Mouse (Mus musculus) hindbrain, embryonic 16.5 days (tissue): ENCODE measurements at regions not wholly inside any gene's neighbourhood (a gene's known extent, or its start where the extent isn't known, plus 50 kb on each side); places are given as distances from the start of the nearest gene placed in this dataset.

ENCODE experiments used
- ATAC-seq: fragments of 200-750 bp; cut with Nextera tagmentation; 2 replicates; pipeline ENCODE4 v1.8.0; 2017; ENCODE audit warnings: moderate TSS enrichment, moderate library complexity
- H3K27ac ChIP-seq: fragments of 300-500 bp; sonication (generic); 2 replicates; pipeline ENCODE4 v1.5.1; 2014; ENCODE audit warnings: low read depth, mild to moderate bottlenecking, control low read depth, low read length, moderate library complexity
- H3K27me3 ChIP-seq: fragments of 300-500 bp; sonication (generic); replicated peaks from 2 replicates; pipeline ENCODE4 v1.6.1; 2014; ENCODE audit warnings: low read length; ENCODE audit not compliant: control insufficient read depth, insufficient read depth
- H3K36me3 ChIP-seq: fragments of 300-500 bp; sonication (generic); 2 replicates; pipeline ENCODE4 v1.6.1; 2014; ENCODE audit warnings: mild to moderate bottlenecking, low read length, moderate library complexity, mixed read lengths; ENCODE audit not compliant: control insufficient read depth, insufficient read depth
- H3K4me1 ChIP-seq: fragments of 300-500 bp; sonication (generic); 2 replicates; pipeline ENCODE4 v1.6.1; 2014; ENCODE audit warnings: low read depth, low read length; ENCODE audit not compliant: control insufficient read depth, insufficient read depth
- H3K4me2 ChIP-seq: fragments of 300-500 bp; sonication (generic); 2 replicates; pipeline ENCODE4 v1.6.1; 2014; ENCODE audit warnings: mild to moderate bottlenecking, low read length, control low read depth, moderate library complexity
- H3K4me3 ChIP-seq: fragments of 300-500 bp; sonication (generic); 2 replicates; pipeline ENCODE4 v1.5.1; 2014; ENCODE audit warnings: mild to moderate bottlenecking, low read length, control low read depth, moderate library complexity
- H3K9ac ChIP-seq: fragments of 300-500 bp; sonication (generic); 2 replicates; pipeline ENCODE4 v1.6.1; 2014; ENCODE audit warnings: low read depth, mild to moderate bottlenecking, control low read depth, low read length, moderate library complexity
- H3K9me3 ChIP-seq: fragments of 300-500 bp; sonication (generic); 2 replicates; pipeline ENCODE4 v1.6.1; 2014; ENCODE audit warnings: mild to moderate bottlenecking, low read length, moderate library complexity; ENCODE audit not compliant: control insufficient read depth
- WGBS: fragments of 180-500 bp; shearing (Covaris S2); extraction: QIAGEN DNeasy Blood & Tissue Kit; methylation state at CpG from one replicate; pipeline ENCODE4 v1.1.7; 2014; 5-methylcytosine and 5-hydroxymethylcytosine counted together

DNA sequence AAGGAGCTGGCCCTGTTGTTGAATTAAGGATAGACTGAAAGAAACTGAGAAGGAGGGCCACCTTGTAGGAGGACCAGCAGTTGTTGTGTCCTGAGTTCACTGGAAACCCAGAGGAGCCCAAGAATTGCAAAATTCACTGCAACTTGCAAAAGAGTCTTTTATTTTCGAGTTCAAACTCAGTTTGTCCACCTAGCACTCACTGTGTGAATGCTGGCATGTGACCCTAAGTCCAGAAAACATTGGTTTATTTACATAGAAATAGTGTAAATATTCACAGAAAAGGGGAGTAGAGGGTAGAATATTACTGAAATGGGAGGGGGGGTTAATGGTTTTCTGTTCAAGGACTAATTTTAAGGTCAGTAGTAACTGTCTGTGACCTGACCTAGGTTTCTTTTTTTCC is 394.7 kb downstream of the 4933405O20Rik start:
- no peaks in the 10 kb centered on the region for H3K36me3 ChIP-seq
- no peak for ATAC-seq
- no peaks in the 10 kb centered on the region for H3K9me3 ChIP-seq
- 50% methylated on average over 1 of the region's 1 CpGs for WGBS
- H3K4me2 ChIP-seq, result no peak overlapping the region
- H3K9ac ChIP-seq, result no peak overlapping the region
- no peak overlapping the region for H3K4me3 ChIP-seq
- no peaks in the 10 kb centered on the region for H3K4me1 ChIP-seq
- H3K27ac ChIP-seq, result no peak overlapping the region
- H3K27me3 ChIP-seq, result no peaks in the 10 kb centered on the region

DNA sequence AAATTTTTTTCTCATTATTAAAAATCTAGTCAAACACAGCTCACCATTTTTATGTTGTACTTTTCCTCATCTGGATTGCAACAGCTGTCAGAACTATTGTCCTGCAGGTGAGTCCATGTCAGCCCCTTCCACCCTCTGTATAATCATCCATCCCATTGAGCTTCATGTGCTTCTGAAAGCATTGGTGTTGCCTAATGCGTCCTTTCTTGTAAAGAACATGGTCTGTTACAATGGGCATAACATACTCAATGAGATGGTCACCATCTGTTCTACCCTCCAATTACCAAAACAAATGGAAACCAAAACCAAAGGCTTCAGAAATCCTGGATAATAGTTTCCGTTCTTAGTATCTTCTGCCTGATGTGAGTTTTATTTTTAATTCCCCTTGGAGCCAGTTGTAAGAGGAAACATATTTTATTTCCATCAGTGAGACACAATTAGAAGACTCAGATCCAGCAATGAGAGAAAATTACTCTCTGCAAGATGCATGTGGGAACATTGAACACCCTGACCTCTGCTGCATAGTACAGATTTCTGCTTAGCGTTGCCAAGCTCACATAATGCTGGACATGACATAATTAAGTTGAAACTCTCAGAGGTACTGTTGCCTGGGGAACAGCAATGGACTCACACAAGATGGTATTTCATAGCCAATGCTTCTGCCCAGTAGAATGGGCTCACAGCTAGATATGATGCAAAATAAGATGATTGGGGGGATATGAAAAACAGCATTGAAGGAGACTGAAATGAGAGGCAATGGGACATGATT is 443.1 kb downstream of the 4933405O20Rik start:
- Histone ChIP-seq H3K9me3 (no peaks in the 10 kb centered on the region), H3K27me3 (no peaks in the 10 kb centered on the region), H3K36me3 (no peaks in the 10 kb centered on the region), H3K27ac (no peak overlapping the region), H3K4me2 (no peak overlapping the region), H3K9ac (no peak overlapping the region), H3K4me1 (no peaks in the 10 kb centered on the region), H3K4me3 (no peak overlapping the region)
- WGBS, result 34% methylated on average over 3 of the region's 3 CpGs
- ATAC-seq, result 0 out of 2 replicates have a peak, but pooled peaks have one; percentile 64

DNA sequence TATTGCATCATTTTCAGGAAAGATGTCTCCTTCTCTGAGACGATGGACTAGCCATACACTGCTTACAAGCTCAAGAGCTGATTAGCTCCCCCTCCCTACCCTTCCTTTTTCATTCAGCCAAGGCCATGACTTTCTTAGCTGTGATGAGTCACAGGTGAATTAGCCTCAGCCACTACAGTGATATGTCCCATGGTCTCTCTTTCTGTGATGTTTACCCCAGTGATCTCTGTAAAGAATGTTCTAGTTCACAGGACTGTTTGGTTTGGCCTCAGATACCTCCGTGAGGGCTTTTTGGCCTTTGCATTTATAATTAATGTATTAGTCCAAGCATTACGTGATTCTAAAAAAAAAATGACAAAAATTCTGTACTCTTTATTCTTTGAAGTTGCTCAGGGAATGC is 452.5 kb downstream of the 4933405O20Rik start:
- no peaks in the 10 kb centered on the region for H3K9me3 ChIP-seq
- H3K36me3 ChIP-seq, result no peaks in the 10 kb centered on the region
- ATAC-seq, result no peak
- no peak overlapping the region for H3K4me3 ChIP-seq
- no peak overlapping the region for H3K27ac ChIP-seq
- H3K9ac ChIP-seq, result no peak overlapping the region
- H3K4me2 ChIP-seq, result no peak overlapping the region
- no peaks in the 10 kb centered on the region for H3K4me1 ChIP-seq
- 80% methylated on average over 3 of the region's 3 CpGs for WGBS
- no peaks in the 10 kb centered on the region for H3K27me3 ChIP-seq

DNA sequence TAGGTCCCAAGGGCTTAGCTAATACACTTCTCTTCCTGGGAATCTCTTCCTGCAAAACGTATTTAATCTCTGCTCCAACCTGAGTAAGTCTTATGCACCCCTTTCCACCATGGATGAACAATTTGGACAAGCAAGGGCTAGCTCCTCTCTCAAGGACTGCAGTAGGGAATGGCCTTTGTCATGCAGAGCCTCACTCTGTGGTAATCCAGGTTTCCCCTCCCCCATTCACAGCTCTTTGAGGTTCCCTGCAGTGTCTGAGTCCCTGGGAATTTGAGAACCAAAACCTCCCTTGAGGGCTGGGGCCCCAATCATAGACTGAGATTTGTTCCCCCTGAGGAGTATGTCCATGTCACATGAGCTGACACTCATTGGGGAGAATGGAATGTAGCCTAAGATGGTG is 442.5 kb upstream of the Ano5 start:
- no peaks in the 10 kb centered on the region for H3K4me1 ChIP-seq
- H3K9me3 ChIP-seq, result no peaks in the 10 kb centered on the region
- no peak overlapping the region for H3K4me2 ChIP-seq
- H3K9ac ChIP-seq, result no peak overlapping the region
- no peaks in the 10 kb centered on the region for H3K36me3 ChIP-seq
- WGBS, result 27% methylated on average over 1 of the region's 1 CpGs
- H3K27me3 ChIP-seq, result no peaks in the 10 kb centered on the region
- H3K27ac ChIP-seq, result no peak overlapping the region
- no peak for ATAC-seq
- no peak overlapping the region for H3K4me3 ChIP-seq

DNA sequence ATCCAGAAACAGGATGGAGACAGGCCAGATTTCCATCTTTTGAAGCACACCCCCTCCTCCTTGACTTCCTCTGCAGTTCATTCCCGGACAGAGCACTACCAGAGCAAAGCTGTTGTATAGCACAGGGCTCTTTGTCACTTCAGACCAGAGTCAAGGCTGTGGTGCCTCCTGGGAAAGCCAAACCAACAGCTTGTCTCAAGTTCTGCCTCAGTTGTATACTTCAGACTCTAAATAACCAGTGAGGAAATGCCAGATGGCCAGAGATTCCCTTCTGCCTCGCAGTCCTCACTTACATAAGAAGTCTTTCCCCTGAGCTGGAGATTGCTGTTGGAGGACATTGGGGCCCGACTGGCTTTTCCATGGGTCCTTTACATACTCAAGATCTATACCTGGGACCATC is 417.1 kb upstream of the Ano5 start:
- Histone ChIP-seq H3K4me1 (no peaks in the 10 kb centered on the region), H3K27ac (no peak overlapping the region), H3K9ac (no peak overlapping the region), H3K9me3 (no peaks in the 10 kb centered on the region), H3K4me3 (no peak overlapping the region), H3K36me3 (no peaks in the 10 kb centered on the region), H3K27me3 (no peaks in the 10 kb centered on the region), H3K4me2 (no peak overlapping the region)
- WGBS, result 85% methylated on average over 3 of the region's 3 CpGs
- ATAC-seq, result no peak

DNA sequence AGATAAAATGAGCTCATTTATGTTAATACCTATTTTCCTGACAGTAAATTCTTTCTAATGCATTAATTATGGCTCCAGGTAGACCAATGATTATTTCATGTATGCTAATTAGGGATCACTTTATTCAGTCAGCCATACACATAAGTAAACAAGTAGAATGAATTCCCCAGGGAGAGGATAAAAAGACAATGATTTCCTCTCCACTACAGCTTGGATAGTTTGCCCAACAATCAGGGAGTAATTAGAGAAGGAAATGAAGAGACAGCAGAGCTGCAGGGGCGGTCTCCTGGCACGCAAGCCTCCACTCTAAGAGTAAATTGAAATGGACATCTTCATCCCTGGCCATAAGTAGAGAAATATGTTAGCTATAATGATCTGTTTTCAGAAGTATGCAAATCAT is 409.7 kb upstream of the Ano5 start:
- Histone ChIP-seq H3K27me3 (no peaks in the 10 kb centered on the region), H3K9ac (no peak overlapping the region), H3K4me2 (no peak overlapping the region), H3K4me3 (no peak overlapping the region), H3K27ac (no peak overlapping the region), H3K36me3 (no peaks in the 10 kb centered on the region), H3K9me3 (no peaks in the 10 kb centered on the region), H3K4me1 (no peaks in the 10 kb centered on the region)
- ATAC-seq, result no peak
- 62% methylated on average over 2 of the region's 2 CpGs for WGBS

DNA sequence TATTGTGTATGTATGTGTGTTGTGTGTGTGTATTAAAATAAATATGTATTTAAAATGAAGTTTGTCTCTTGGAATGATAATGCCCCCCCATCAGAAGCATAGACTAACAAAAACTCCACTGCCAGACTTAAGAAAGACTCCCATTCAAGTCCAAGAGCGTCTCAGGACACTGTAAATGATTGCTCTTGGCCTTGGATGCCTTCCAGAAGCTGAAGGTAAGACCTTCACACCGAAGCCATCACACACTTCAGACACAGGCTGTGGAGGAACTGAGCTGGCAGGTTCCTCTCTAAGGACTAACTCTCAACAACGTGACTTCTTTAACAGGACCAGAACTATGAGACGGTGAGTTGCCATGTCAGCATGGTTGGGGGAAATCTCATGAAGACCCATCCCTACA is 370.0 kb upstream of the Ano5 start:
- no peaks in the 10 kb centered on the region for H3K36me3 ChIP-seq
- H3K9me3 ChIP-seq, result no peaks in the 10 kb centered on the region
- no peak overlapping the region for H3K9ac ChIP-seq
- H3K4me2 ChIP-seq, result no peak overlapping the region
- H3K27ac ChIP-seq, result no peak overlapping the region
- no peak for ATAC-seq
- H3K27me3 ChIP-seq, result no peaks in the 10 kb centered on the region
- no peaks in the 10 kb centered on the region for H3K4me1 ChIP-seq
- 85% methylated on average over 4 of the region's 4 CpGs for WGBS
- H3K4me3 ChIP-seq, result no peak overlapping the region

DNA sequence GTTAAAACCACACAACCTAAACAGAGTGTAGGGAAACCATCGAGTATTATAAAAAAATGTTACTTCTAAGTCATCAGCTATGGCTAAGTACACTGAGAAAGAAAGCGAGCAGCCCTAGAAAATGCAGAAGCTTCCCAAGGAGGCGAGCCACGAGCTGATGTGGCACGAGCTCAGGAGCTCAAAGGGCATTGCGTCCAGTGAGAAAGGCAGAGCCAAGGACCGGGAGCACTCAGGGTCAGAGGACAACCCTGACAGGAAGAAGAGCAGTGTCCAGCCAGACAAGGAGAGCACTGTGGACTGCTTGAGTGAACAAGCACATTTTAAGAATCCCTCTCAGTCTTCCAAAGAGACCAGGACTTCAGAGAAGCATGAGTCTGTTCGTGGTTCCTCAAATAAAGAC is 335.6 kb upstream of the Ano5 start:
- Histone ChIP-seq H3K27ac (no peak overlapping the region), H3K4me3 (no peak overlapping the region), H3K4me1 (no peaks in the 10 kb centered on the region), H3K4me2 (no peak overlapping the region), H3K27me3 (no peaks in the 10 kb centered on the region), H3K9me3 (no peaks in the 10 kb centered on the region), H3K36me3 (no peaks in the 10 kb centered on the region), H3K9ac (no peak overlapping the region)
- ATAC-seq, result no peak
- 72% methylated on average over 8 of the region's 8 CpGs for WGBS

DNA sequence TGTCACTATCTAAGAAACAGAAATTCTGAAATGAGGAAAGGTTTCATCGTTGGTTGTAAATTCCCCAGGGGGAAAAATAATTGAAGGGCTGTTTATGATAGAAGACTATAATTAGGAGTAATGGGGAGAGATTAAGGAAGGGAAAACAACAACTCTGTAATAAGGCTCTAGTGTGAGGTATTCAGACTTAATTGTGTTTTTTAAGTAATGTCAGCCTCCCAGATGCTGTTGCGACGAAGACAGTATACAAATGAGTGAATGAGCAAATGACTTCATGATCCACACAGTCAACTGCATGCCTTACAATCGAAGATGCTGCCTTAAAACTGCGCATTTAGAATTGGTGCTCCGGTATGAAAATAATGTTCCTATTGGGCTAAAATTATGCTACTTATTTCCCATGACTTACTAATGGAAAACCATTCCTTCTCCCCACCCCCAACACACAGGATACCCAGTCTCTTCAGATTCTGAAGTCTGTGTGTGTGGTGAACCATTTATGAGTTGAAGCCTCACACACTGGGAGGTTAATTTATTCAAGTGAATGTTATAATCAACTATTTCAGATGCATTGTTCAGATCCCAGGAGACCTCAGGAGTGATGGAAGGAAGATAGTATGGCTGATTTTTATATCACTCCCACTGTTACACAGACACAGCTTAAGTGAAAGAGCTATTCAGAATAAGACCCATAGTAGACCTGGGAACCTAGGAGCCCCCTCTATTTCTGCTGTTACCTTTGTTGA is 295.2 kb upstream of the Ano5 start:
- Histone ChIP-seq H3K27ac (no peak overlapping the region), H3K9me3 (no peaks in the 10 kb centered on the region), H3K4me2 (no peak overlapping the region), H3K4me1 (no peaks in the 10 kb centered on the region), H3K9ac (no peak overlapping the region), H3K27me3 (no peaks in the 10 kb centered on the region), H3K36me3 (no peaks in the 10 kb centered on the region), H3K4me3 (no peak overlapping the region)
- ATAC-seq, result no peak
- 61% methylated on average over 6 of the region's 6 CpGs for WGBS
